Mouse (Mus musculus) hindbrain, postnatal 0 days (tissue): ENCODE measurements at regions not wholly inside any gene's neighbourhood (a gene's known extent, or its start where the extent isn't known, plus 50 kb on each side); places are given as distances from the start of the nearest gene placed in this dataset.

ENCODE experiments used
- ATAC-seq: fragments of 200-750 bp; cut with Nextera tagmentation; 2 replicates; pipeline ENCODE4 v1.8.0; 2017; ENCODE audit warnings: mild to moderate bottlenecking, moderate TSS enrichment, moderate library complexity
- DNase-seq: peaks from one replicate; pipeline ENCODE4 v3.0.0-alpha.2; 2015; ENCODE audit warnings: low spot score
- H3K27ac ChIP-seq: fragments of 300-500 bp; sonication (generic); 2 replicates; pipeline ENCODE4 v1.5.1; 2014; ENCODE audit warnings: mild to moderate bottlenecking
- H3K27me3 ChIP-seq: fragments of 300-500 bp; sonication (generic); 2 replicates; pipeline ENCODE4 v1.6.1; 2014; ENCODE audit warnings: low read length, mixed read lengths; ENCODE audit not compliant: insufficient read depth
- H3K36me3 ChIP-seq: fragments of 300-500 bp; sonication (generic); 2 replicates; pipeline ENCODE4 v1.6.1; 2014; ENCODE audit warnings: low read length, mixed read lengths; ENCODE audit not compliant: insufficient read depth
- H3K4me1 ChIP-seq: fragments of 300-500 bp; sonication (generic); 2 replicates; pipeline ENCODE4 v1.6.1; 2014; ENCODE audit warnings: antibody characterized with exemption, low read length, mixed read lengths; ENCODE audit not compliant: insufficient read depth
- H3K4me2 ChIP-seq: fragments of 300-500 bp; sonication (generic); 2 replicates; pipeline ENCODE4 v1.6.1; 2014; ENCODE audit warnings: low read depth, mild to moderate bottlenecking, low read length, moderate library complexity, mixed read lengths
- H3K4me3 ChIP-seq: fragments of 300-500 bp; sonication (generic); 2 replicates; pipeline ENCODE4 v1.5.1; 2014; ENCODE audit warnings: low read length
- H3K9ac ChIP-seq: fragments of 300-500 bp; sonication (generic); replicated peaks from 2 replicates; pipeline ENCODE4 v1.6.1; 2014; ENCODE audit warnings: mild to moderate bottlenecking, low read length, moderate library complexity, mixed read lengths
- H3K9me3 ChIP-seq: fragments of 300-500 bp; sonication (generic); 2 replicates; pipeline ENCODE4 v1.6.1; 2016; ENCODE audit warnings: low read length, mixed read lengths
- CTCF ChIP-seq: IDR thresholded peaks from 2 replicates; pipeline ENCODE4 v1.5.1; 2016; ENCODE audit warnings: antibody characterized with exemption, control low read depth, low read depth
- WGBS: fragments of 180-500 bp; shearing (Covaris S2); extraction: QIAGEN DNeasy Blood & Tissue Kit; methylation state at CpG from one replicate; pipeline ENCODE4 v1.1.7; 2014; 5-methylcytosine and 5-hydroxymethylcytosine counted together

DNA sequence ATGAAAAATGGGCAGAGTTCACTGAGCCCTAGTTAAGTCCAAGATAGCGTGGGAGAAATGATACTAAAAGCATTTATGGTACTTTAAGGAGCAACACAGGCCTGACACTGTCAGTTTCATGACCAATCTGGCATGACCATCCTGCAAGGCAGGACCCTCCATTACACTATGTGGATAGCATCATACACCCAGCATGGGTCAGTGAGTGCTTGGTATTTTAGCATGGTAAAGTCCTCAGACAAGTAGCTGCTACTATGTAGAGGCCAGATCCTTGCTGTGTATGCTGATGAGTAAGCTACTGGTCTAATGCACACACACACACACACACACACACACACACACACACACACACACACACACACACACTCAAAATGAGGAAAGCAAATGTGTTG, 158.3 kb downstream of the Zfp619 start:
- Histone ChIP-seq H3K4me1 (no peaks in the 10 kb centered on the region), H3K9me3 (no peaks in the 10 kb centered on the region), H3K27me3 (no peaks in the 10 kb centered on the region), H3K9ac (no peak overlapping the region), H3K27ac (no peak overlapping the region), H3K4me3 (no peak overlapping the region), H3K36me3 (no peaks in the 10 kb centered on the region), H3K4me2 (no peak overlapping the region)
- TF ChIP-seq CTCF = no peak
- ATAC-seq (no peak), DNase-seq (no peak)
- WGBS = 70% methylated on average over 1 of the region's 1 CpGs

DNA sequence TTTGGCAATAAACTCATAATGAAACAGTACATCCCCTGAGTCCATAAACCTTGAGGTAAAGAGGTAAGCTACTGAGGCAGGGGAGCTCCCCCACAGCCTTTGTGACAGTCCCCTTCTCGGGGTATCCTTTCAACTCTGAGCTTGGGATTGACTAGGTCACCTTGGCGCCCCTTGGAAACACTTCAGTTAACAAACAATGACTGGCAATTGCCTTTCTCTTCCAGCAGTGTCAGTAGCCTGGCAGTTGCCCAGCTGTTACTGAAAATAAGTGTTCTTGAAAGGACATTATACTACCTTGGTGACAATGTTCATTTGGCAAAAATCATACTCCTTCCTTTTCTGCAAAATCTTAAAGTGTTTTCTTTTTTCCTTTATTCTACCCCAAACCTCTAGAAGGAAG, 162.8 kb downstream of the Zfp619 start:
- WGBS = 29% methylated on average over 2 of the region's 2 CpGs
- DNase-seq = no peak

GRCm38 (mm10) chr7:39696589-39696988, 179.0 kb downstream of the Zfp619 start:
- no peak for TF ChIP-seq CTCF
- DNase-seq = no peak
- 74% methylated on average over 2 of the region's 2 CpGs for WGBS
- Histone ChIP-seq H3K27me3 (no peaks in the 10 kb centered on the region), H3K4me1 (no peaks in the 10 kb centered on the region), H3K4me2 (no peak overlapping the region), H3K9me3 (no peaks in the 10 kb centered on the region), H3K27ac (no peak overlapping the region), H3K4me3 (no peak overlapping the region), H3K9ac (no peak overlapping the region), H3K36me3 (no peaks in the 10 kb centered on the region)
- no peak for ATAC-seq

More for the DNA sequence above, 162.8 kb downstream of the Zfp619 start:
- H3K9me3 ChIP-seq = no peaks in the 10 kb centered on the region
- no peak overlapping the region for H3K4me3 ChIP-seq
- ATAC-seq = no peak
- no peaks in the 10 kb centered on the region for H3K27me3 ChIP-seq
- H3K36me3 ChIP-seq = no peaks in the 10 kb centered on the region
- H3K9ac ChIP-seq = no peak overlapping the region
- no peak for TF ChIP-seq CTCF
- no peaks in the 10 kb centered on the region for H3K4me1 ChIP-seq
- H3K4me2 ChIP-seq = no peak overlapping the region
- H3K27ac ChIP-seq = no peak overlapping the region

- H3K27ac ChIP-seq = no peak overlapping the region
- no peaks in the 10 kb centered on the region for H3K9me3 ChIP-seq
- H3K4me3 ChIP-seq = no peak overlapping the region
- no peaks in the 10 kb centered on the region for H3K27me3 ChIP-seq
- no peak for TF ChIP-seq CTCF
- H3K4me1 ChIP-seq = no peaks in the 10 kb centered on the region
- H3K9ac ChIP-seq = no peak overlapping the region
- DNase-seq = no peak
- H3K4me2 ChIP-seq = no peak overlapping the region
- ATAC-seq = no peak
- WGBS = 82% methylated on average over 2 of the region's 2 CpGs
- H3K36me3 ChIP-seq = no peaks in the 10 kb centered on the region
Measured at GRCm38 (mm10) chr7:39701506-39701905, 183.9 kb downstream of the Zfp619 start.

DNA sequence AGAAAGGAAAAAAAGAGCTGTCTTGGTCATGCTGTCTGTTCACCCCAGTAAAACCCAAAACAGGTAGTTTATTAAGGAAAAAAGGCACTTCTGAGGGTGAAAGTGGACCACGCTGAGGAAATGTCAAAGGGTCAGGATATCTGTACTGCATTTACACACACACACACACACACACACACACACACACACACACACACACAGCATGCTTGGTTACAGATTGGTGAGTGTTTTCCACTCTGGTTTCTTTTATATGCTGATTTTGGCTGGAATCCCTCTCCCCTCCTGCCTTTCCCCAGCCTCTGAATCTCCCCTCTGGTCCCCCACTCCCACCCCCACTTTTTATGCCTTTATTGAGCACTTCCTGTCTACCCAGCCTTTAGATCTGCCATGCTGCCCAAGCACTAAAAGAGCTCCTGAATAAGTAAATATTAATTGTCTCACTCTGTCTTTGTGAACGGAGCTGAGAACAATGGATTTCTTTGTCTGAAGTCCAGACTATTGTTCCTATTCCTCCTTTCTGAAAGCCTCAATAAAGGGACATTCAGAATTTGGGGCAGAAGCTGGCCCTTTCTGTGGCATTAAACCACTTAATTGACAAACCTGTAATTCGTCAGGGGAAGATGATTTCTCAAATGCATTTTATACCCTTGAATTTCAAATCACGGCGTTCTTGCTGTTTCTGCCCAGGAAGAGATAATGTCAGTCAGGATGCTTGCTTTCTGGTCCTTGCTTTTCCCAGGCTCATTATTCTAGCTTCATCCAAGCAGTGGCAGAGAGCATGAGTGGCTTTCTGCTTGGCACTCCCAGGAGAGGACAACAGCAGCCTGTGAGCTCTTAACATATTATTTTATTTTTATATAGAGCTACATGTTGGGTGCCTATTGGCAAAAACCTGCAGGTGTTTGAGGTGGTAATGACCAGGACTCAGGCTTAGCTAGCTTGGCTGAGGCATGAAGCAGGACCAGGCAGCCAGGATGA, 187.8 kb downstream of the Zfp619 start:
- no peaks in the 10 kb centered on the region for H3K4me1 ChIP-seq
- 12% methylated on average over 5 of the region's 5 CpGs for WGBS
- no peaks in the 10 kb centered on the region for H3K27me3 ChIP-seq
- H3K4me3 ChIP-seq = no peak overlapping the region
- no peak overlapping the region for H3K9ac ChIP-seq
- no peak for DNase-seq
- ATAC-seq = no peak
- H3K4me2 ChIP-seq = no peak overlapping the region
- H3K27ac ChIP-seq = no peak overlapping the region
- no peak for TF ChIP-seq CTCF
- no peaks in the 10 kb centered on the region for H3K36me3 ChIP-seq
- no peaks in the 10 kb centered on the region for H3K9me3 ChIP-seq

DNA sequence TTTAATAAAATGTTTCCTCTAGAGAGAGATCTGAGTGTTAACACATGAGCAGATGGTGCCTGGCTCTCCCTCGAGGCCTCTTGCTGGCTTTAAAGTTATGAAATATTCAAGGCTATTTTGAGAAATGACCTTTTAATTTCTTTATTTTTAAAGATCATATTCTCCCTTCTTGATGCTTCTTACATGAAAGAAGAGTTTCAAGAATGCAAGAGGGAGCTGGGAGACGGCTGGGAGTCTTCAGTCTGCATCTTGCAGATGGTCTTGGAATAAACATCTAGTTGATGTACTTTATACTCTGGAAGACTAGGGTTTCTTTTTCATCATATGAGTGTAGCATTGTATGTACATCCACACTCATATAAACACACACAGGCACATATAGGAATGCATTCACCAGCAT, 189.0 kb downstream of the Zfp619 start:
- no peak overlapping the region for H3K4me2 ChIP-seq
- no peak for TF ChIP-seq CTCF

More for the DNA sequence above, 189.0 kb downstream of the Zfp619 start:
- ATAC-seq = no peak
- DNase-seq = no peak
- Histone ChIP-seq H3K27ac (no peak overlapping the region), H3K4me1 (no peaks in the 10 kb centered on the region), H3K27me3 (no peaks in the 10 kb centered on the region), H3K36me3 (no peaks in the 10 kb centered on the region), H3K9me3 (no peaks in the 10 kb centered on the region), H3K4me3 (no peak overlapping the region), H3K9ac (no peak overlapping the region)
- WGBS = 71% methylated on average over 2 of the region's 2 CpGs
